Mouse (Mus musculus): Measurements from ENCODE around the gene Zc3h12c. TPM values are rescaled to one million over a fixed set of nuclear protein-coding genes. Genes with fewer than 3 reads are reported as not detected.
A peak's percentile ranks its signal among the peaks of the same experiment; 100 is the strongest.

Gene Zc3h12c
- total and polyA plus RNA-seq, 3 experiments, result 1.3 TPM; not detected in 1

DNA sequence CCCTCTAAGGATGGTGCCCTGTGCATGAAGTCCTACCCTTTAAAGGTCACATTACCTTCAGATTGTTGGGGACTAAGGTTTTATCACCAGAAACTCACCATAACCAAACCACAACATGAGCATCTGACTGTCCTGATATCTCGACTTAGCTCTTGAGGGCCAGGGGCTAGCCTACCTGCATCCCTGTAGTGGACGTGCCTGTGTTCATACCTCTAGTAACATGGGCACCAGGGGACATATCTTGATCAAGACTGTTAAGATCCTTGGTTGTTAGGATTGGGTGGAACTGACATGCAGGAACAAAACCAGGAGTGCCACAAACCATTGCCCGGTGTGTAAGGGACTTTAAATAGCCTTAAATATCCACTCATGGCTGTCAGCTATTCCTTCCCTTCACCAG is 61.2 kb downstream of the Zc3h12c start:
- no peak for DNase-seq (ENCODE audit: low read depth, low spot score)
- no peak overlapping the region for H3K27ac ChIP-seq (ENCODE audit: control insufficient read depth, low read depth, low read length)
- no peak for TF ChIP-seq MEF2A (IDR thresholded peaks at IDR 0.05; ENCODE audit: extremely low read depth, insufficient replicate concordance, low read depth, low read length, poor library complexity, severe bottlenecking)
- no peak for TF ChIP-seq MAFK (IDR thresholded peaks at IDR 0.05; ENCODE audit: borderline replicate concordance, low read depth, low read length)
- no peak for TF ChIP-seq GABPA (IDR thresholded peaks at IDR 0.05; ENCODE audit: low read depth, low read length)
- no peak for TF ChIP-seq SMC3 (IDR thresholded peaks at IDR 0.05; ENCODE audit: low read depth, low read length)
- no peak for TF ChIP-seq MAX (IDR thresholded peaks at IDR 0.05; ENCODE audit: low read length)
- no peak overlapping the region for H3K4me3 ChIP-seq (ENCODE audit: control insufficient read depth in 1 of 2, insufficient read depth in 1 of 2, low read depth in 2 of 2, low read length in 2 of 2)
- H3K36me3 ChIP-seq (ENCODE audit: control insufficient read depth in 1 of 2, insufficient read depth in 2 of 2, low read length in 2 of 2), result peaks cover 0 to 42% of the 10 kb centered on the region in 2 experiments; a peak in 2 of 4 replicates
- H3K79me2 ChIP-seq (ENCODE audit: control insufficient read depth, insufficient read depth, low read length, poor library complexity), result no peaks in the 10 kb centered on the region
- H3K27me3 ChIP-seq (ENCODE audit: control insufficient read depth in 1 of 2, insufficient read depth in 2 of 2, low read length in 2 of 2), result no peaks in the 10 kb centered on the region
- peaks cover 38 to 47% of the 10 kb centered on the region in 2 experiments for H3K4me1 ChIP-seq (ENCODE audit: control insufficient read depth in 1 of 2, insufficient read depth in 2 of 2, low read length in 2 of 2)
- H3K9ac ChIP-seq (ENCODE audit: control insufficient read depth, low read depth, low read length, poor library complexity, severe bottlenecking), result no peak overlapping the region
- H3K9me3 ChIP-seq (replicated peaks; ENCODE audit: insufficient read depth, low read length), result no peaks in the 10 kb centered on the region

- H3K9ac ChIP-seq (ENCODE audit: control insufficient read depth, low read depth, low read length, poor library complexity, severe bottlenecking), result no peak overlapping the region
- TF ChIP-seq BHLHE40 (IDR thresholded peaks at IDR 0.05; ENCODE audit: borderline replicate concordance, low read depth, low read length) (no peak), CTCF (IDR thresholded peaks at IDR 0.05 in 2 of 3, conservative IDR thresholded peaks at IDR 0.05 in 1 of 3; ENCODE audit: control insufficient read depth in 1 of 3, insufficient read depth in 1 of 3, low read depth in 2 of 3, low read length in 3 of 3, poor library complexity in 1 of 3, severe bottlenecking in 1 of 3) (no peak)
- no peak for DNase-seq (ENCODE audit: low read depth, low spot score)
- no peaks in the 10 kb centered on the region for H3K27me3 ChIP-seq (ENCODE audit: control insufficient read depth in 1 of 2, insufficient read depth in 2 of 2, low read length in 2 of 2)
- H3K79me2 ChIP-seq (ENCODE audit: control insufficient read depth, insufficient read depth, low read length, poor library complexity), result no peaks in the 10 kb centered on the region
- peaks cover 0 to 31% of the 10 kb centered on the region in 2 experiments; a peak in 2 of 4 replicates for H3K36me3 ChIP-seq (ENCODE audit: control insufficient read depth in 1 of 2, insufficient read depth in 2 of 2, low read length in 2 of 2)
- no peak overlapping the region for H3K27ac ChIP-seq (ENCODE audit: control insufficient read depth, low read depth, low read length)
- H3K9me3 ChIP-seq (replicated peaks; ENCODE audit: insufficient read depth, low read length), result no peaks in the 10 kb centered on the region
- peaks cover 31 to 34% of the 10 kb centered on the region in 2 experiments for H3K4me1 ChIP-seq (ENCODE audit: control insufficient read depth in 1 of 2, insufficient read depth in 2 of 2, low read length in 2 of 2)
- no peak overlapping the region for H3K4me3 ChIP-seq (ENCODE audit: control insufficient read depth in 1 of 2, insufficient read depth in 1 of 2, low read depth in 2 of 2, low read length in 2 of 2)
These were observed 62.9 kb downstream of the Zc3h12c start for GRCm38 (mm10) chr9:52105423-52105822.

DNA sequence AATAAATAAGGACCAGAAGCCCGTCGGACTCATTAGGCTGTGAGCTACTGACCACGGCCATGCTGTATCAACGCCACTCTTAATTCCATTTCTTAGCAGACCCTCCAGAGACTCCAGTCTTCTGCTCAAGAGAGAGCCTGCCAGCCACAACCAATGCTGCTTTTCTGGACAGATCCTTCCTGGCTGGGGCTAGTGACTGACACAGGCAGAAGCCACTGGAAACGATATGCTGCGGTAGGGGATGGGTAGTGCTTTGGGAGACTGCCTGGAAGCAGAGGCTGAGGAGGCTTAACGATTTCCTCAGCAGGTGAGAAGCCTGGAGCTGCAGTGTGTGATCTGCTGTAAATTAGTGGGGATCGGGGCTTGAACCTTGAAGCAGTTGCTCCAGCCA is 64.2 kb downstream of the Zc3h12c start:
- DNase-seq (ENCODE audit: low read depth, low spot score), result peak; percentile 59
- H3K9ac ChIP-seq (ENCODE audit: control insufficient read depth, low read depth, low read length, poor library complexity, severe bottlenecking), result peak overlapping the region; percentile 53
- H3K36me3 ChIP-seq (ENCODE audit: control insufficient read depth in 1 of 2, insufficient read depth in 2 of 2, low read length in 2 of 2), result peaks cover 0 to 23% of the 10 kb centered on the region in 2 experiments; a peak in 2 of 4 replicates
- no peaks in the 10 kb centered on the region for H3K27me3 ChIP-seq (ENCODE audit: control insufficient read depth in 1 of 2, insufficient read depth in 2 of 2, low read length in 2 of 2)
- peaks cover 22 to 30% of the 10 kb centered on the region in 2 experiments for H3K4me1 ChIP-seq (ENCODE audit: control insufficient read depth in 1 of 2, insufficient read depth in 2 of 2, low read length in 2 of 2)
- no peaks in the 10 kb centered on the region for H3K79me2 ChIP-seq (ENCODE audit: control insufficient read depth, insufficient read depth, low read length, poor library complexity)
- H3K9me3 ChIP-seq (replicated peaks; ENCODE audit: insufficient read depth, low read length), result no peaks in the 10 kb centered on the region
- peak; percentile 12; the same call in 1 of the 2 replicates for TF ChIP-seq HCFC1 (IDR thresholded peaks at IDR 0.05; ENCODE audit: low read depth, low read length)
- TF ChIP-seq MAX (IDR thresholded peaks at IDR 0.05; ENCODE audit: low read length), result no peak
- H3K27ac ChIP-seq (ENCODE audit: control insufficient read depth, low read depth, low read length), result peak overlapping the region; percentile 86
- peak overlapping the region in 1 of 2 experiments; percentile 25; a peak in 2 of 4 replicates for H3K4me3 ChIP-seq (ENCODE audit: control insufficient read depth in 1 of 2, insufficient read depth in 1 of 2, low read depth in 2 of 2, low read length in 2 of 2)

Data from MEL (cell line).